Mouse (Mus musculus) CH12.LX (cell line): Measurements from ENCODE around the gene Il2rb. TPM values are rescaled to one million over a fixed set of nuclear protein-coding genes. Genes with fewer than 3 reads are reported as not detected.

Experiments used
- DNase-seq: peaks from one replicate; pipeline ENCODE4 v3.0.0-alpha.2; 2013; ENCODE audit errors: extremely low read depth
- H3K27ac ChIP-seq: 2 replicates; pipeline ENCODE4 v1.5.1; 2012; ENCODE audit warnings: low read depth, mild to moderate bottlenecking, control low read depth, moderate library complexity; ENCODE audit not compliant: insufficient read depth
- H3K27me3 ChIP-seq: replicated peaks from 2 replicates; pipeline ENCODE3; 2012; ENCODE audit warnings: inconsistent platforms
- H3K36me3 ChIP-seq, 2 experiments: replicated peaks in 1 of 2; 2 replicates each; pipeline versions ENCODE3 to v1.6.1; 2012; ENCODE audit warnings: inconsistent platforms in 1 of 2, low read length in 1 of 2, mild to moderate bottlenecking in 1 of 2, mixed read lengths in 1 of 2, moderate library complexity in 1 of 2; ENCODE audit not compliant: control insufficient read depth in 1 of 2, insufficient read depth in 1 of 2
- H3K4me1 ChIP-seq, 2 experiments: 2 replicates each; pipeline ENCODE4 v1.6.1; 2012; ENCODE audit warnings: inconsistent platforms in 1 of 2, moderate library complexity in 1 of 2; ENCODE audit not compliant: insufficient read depth in 2 of 2, control insufficient read depth in 1 of 2
- H3K4me2 ChIP-seq: 2 replicates; pipeline ENCODE4 v1.6.1; 2012; ENCODE audit warnings: low read depth, mild to moderate bottlenecking, control low read depth; ENCODE audit not compliant: poor library complexity, insufficient read depth, severe bottlenecking
- H3K4me3 ChIP-seq, 3 experiments: fragments of 150-350 bp in 1 of 3; sonication (generic) in 1 of 3; replicated peaks in 1 of 3; 2 replicates each; pipeline versions ENCODE3 to v1.5.1; 2011 to 2012; ENCODE audit warnings: low read depth in 2 of 3, low read length in 2 of 3, mild to moderate bottlenecking in 2 of 3, moderate library complexity in 2 of 3, control low read depth in 1 of 3, improper control_type of control experiment in 1 of 3, inconsistent platforms in 1 of 3, mixed read lengths in 1 of 3; ENCODE audit not compliant: poor library complexity in 1 of 3
- H3K79me2 ChIP-seq: replicated peaks from 2 replicates; pipeline ENCODE4 v1.6.1; 2012; ENCODE audit warnings: mild to moderate bottlenecking, moderate library complexity; ENCODE audit not compliant: control insufficient read depth, poor library complexity, insufficient read depth, severe bottlenecking; ENCODE audit errors: extremely low read depth
- H3K9ac ChIP-seq: 2 replicates; pipeline ENCODE4 v1.6.1; 2012; ENCODE audit warnings: low read depth, mild to moderate bottlenecking, control low read depth, moderate library complexity; ENCODE audit not compliant: insufficient read depth
- H3K9me3 ChIP-seq: replicated peaks from 2 replicates; pipeline ENCODE3; 2012; ENCODE audit warnings: low read length, inconsistent platforms, mixed read lengths
- CHD2 ChIP-seq: IDR thresholded peaks from 2 replicates; pipeline ENCODE4 v1.6.1; 2011; ENCODE audit warnings: low read length, improper control_type of control experiment
- CTCF ChIP-seq, 2 experiments: IDR thresholded peaks in 1 of 2; conservative IDR thresholded peaks in 1 of 2; 2 replicates each; pipeline ENCODE4 v1.5.1; 2011 to 2012; ENCODE audit warnings: low read depth in 2 of 2, low read length in 2 of 2, improper control_type of control experiment in 1 of 2, inconsistent platforms in 1 of 2, mild to moderate bottlenecking in 1 of 2, moderate library complexity in 1 of 2
- ELF1 ChIP-seq: IDR thresholded peaks from 2 replicates; pipeline ENCODE4 v1.6.1; 2014; ENCODE audit warnings: low read depth, mild to moderate bottlenecking, inconsistent platforms, low read length, improper control_type of control experiment
- EP300 ChIP-seq: IDR thresholded peaks from 2 replicates; pipeline ENCODE4 v1.6.1; 2011; ENCODE audit warnings: low read length, improper control_type of control experiment
- ETS1 ChIP-seq: conservative IDR thresholded peaks from 2 replicates; pipeline ENCODE4 v1.6.1; 2012; ENCODE audit warnings: low read depth, mild to moderate bottlenecking, inconsistent platforms, low read length, improper control_type of control experiment, moderate library complexity
- HCFC1 ChIP-seq: IDR thresholded peaks from 2 replicates; pipeline ENCODE4 v1.6.1; 2012; ENCODE audit warnings: low read depth, mild to moderate bottlenecking, inconsistent platforms, low read length, improper control_type of control experiment
- IRF4 ChIP-seq: IDR thresholded peaks from 2 replicates; pipeline ENCODE4 v1.6.1; 2014; ENCODE audit warnings: low read depth, mild to moderate bottlenecking, inconsistent platforms, low read length, improper control_type of control experiment
- JUN ChIP-seq: IDR thresholded peaks from 2 replicates; pipeline ENCODE4 v1.6.1; 2011; ENCODE audit warnings: low read depth, mild to moderate bottlenecking, low read length, improper control_type of control experiment, moderate library complexity; ENCODE audit not compliant: insufficient read depth
- JUND ChIP-seq: conservative IDR thresholded peaks from 2 replicates; pipeline ENCODE4 v1.6.1; 2011; ENCODE audit warnings: low read depth, low read length, improper control_type of control experiment
- KAT2A ChIP-seq: IDR thresholded peaks from 2 replicates; pipeline ENCODE4 v1.6.1; 2012; ENCODE audit warnings: low read length, improper control_type of control experiment, inconsistent platforms; ENCODE audit not compliant: insufficient replicate concordance
- MAX ChIP-seq: IDR thresholded peaks from 2 replicates; pipeline ENCODE4 v1.6.1; 2011; ENCODE audit warnings: low read length, improper control_type of control experiment
- MAZ ChIP-seq: IDR thresholded peaks from 2 replicates; pipeline ENCODE4 v1.6.1; 2012; ENCODE audit warnings: low read depth, mild to moderate bottlenecking, inconsistent platforms, low read length, improper control_type of control experiment, moderate library complexity
- PAX5 ChIP-seq: IDR thresholded peaks from 2 replicates; pipeline ENCODE4 v1.6.1; 2012; ENCODE audit warnings: low read length, inconsistent platforms, mixed read lengths
- POLR2A ChIP-seq: IDR thresholded peaks from 2 replicates; pipeline ENCODE4 v1.6.1; 2011; ENCODE audit warnings: low read depth, mild to moderate bottlenecking, improper control_type of control experiment, low read length
- RAD21 ChIP-seq: IDR thresholded peaks from 2 replicates; pipeline ENCODE4 v1.6.1; 2011; ENCODE audit warnings: low read depth, mild to moderate bottlenecking, low read length, improper control_type of control experiment, moderate library complexity
- SIN3A ChIP-seq: IDR thresholded peaks from 2 replicates; pipeline ENCODE4 v1.6.1; 2012; ENCODE audit warnings: low read length, improper control_type of control experiment, inconsistent platforms
- SMC3 ChIP-seq: IDR thresholded peaks from 2 replicates; pipeline ENCODE4 v1.6.1; 2011; ENCODE audit warnings: low read depth, low read length, improper control_type of control experiment
- USF1 ChIP-seq: IDR thresholded peaks from 2 replicates; pipeline ENCODE4 v1.6.1; 2014; ENCODE audit warnings: low read depth, mild to moderate bottlenecking, inconsistent platforms, low read length, improper control_type of control experiment
- ZC3H11A ChIP-seq: IDR thresholded peaks from 2 replicates; pipeline ENCODE4 v1.6.1; 2012; ENCODE audit warnings: low read depth, mild to moderate bottlenecking, inconsistent platforms, low read length, improper control_type of control experiment
- ZNF384 ChIP-seq: IDR thresholded peaks from 2 replicates; pipeline ENCODE4 v1.6.1; 2012; ENCODE audit warnings: low read depth, low read length, improper control_type of control experiment, inconsistent platforms
- dilution Hi-C: fragments of 300-500 bp; cut with MboI; formaldehyde crosslinking; loops from 2 replicates; pipeline ENCODE4 v1.14.3; 2020; ENCODE audit warnings: low sequenced_read_pairs; ENCODE audit not compliant: extremely low pct_unique_long_range_greater_than_20kb, extremely low pct_ligation_motif_present
- in situ Hi-C: fragments of 300-500 bp; cut with MboI; formaldehyde crosslinking; loops from 3 replicates; pipeline ENCODE4 v1.14.3; 2019; ENCODE audit warnings: low sequenced_read_pairs, low pct_ligation_motif_present, low pct_unique_long_range_greater_than_20kb, mixed read lengths
- polyA plus RNA-seq: library from polyadenylated mRNA; unstranded; fragments of >175 nt; gene quantifications from 2 replicates; pipeline ENCODE4 v1.2.1, GENCODE M21; 2012; ENCODE audit warnings: low read depth; ENCODE audit not compliant: insufficient read length
- total RNA-seq, 2 experiments: library from RNA; depleted of rRNA; stranded (reverse); fragments of 300-350 nt in 1 of 2; fragments of >200 nt in 1 of 2; gene quantifications; 2 replicates each; pipeline ENCODE4 v1.2.3; 2012 to 2014

Gene Il2rb
- total and polyA plus RNA-seq, 3 experiments = 31.2 to 60.0 (median 32.1) TPM

GRCm38 (mm10) chr15:78520112-78520715 is 25.1 kb upstream of the Il2rb start:
- Histone ChIP-seq H3K27ac (no peak overlapping the region), H3K79me2 (no peaks in the 10 kb centered on the region)
- TF ChIP-seq ZNF384 = no peak
- no peak for TF ChIP-seq MAZ
- TF ChIP-seq, all 38 proteins: peak for 0
- H3K9ac ChIP-seq = no peak overlapping the region
- dilution Hi-C loops (no loop called here), in situ Hi-C loops (loop anchor here (5.0 kb wide), 1 partner anchor 38 kb away; no protein-coding TSS in a partner anchor)
- no peaks in the 10 kb centered on the region for H3K9me3 ChIP-seq
- DNase-seq = no peak
- H3K4me2 ChIP-seq = no peak overlapping the region
- no peaks in the 10 kb centered on the region for H3K27me3 ChIP-seq
- H3K36me3 ChIP-seq = peaks cover 0 to 23% of the 10 kb centered on the region in 2 experiments
- H3K4me3 ChIP-seq = no peak overlapping the region
- peaks cover 28 to 42% of the 10 kb centered on the region in 2 experiments for H3K4me1 ChIP-seq

DNA sequence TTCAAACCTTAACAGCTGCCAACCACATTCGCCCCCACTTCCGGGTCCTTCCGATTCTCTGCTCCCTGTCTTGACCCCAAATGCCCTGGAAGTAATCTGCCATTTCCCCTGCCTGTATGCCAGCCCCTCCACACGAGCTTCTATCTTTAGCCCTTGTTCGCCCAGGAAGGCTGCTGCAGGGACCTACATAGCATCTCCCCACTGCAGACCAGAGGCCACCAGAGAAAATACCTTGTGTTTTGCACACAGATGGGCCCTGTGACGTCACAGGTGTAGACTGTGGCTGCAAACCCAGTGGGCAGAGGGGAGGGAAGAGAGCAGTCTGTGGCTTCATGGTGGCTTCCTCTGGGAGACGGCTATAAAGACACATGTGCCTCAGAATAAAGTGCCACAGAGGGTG is 23.1 kb upstream of the Il2rb start:
- H3K27me3 ChIP-seq = no peaks in the 10 kb centered on the region
- TF ChIP-seq POLR2A = no peak
- no peak for TF ChIP-seq ZC3H11A
- TF ChIP-seq IRF4 = no peak
- no peak for TF ChIP-seq ELF1
- TF ChIP-seq RAD21 = no peak
- TF ChIP-seq JUN = no peak
- TF ChIP-seq SMC3 = no peak
- no peak for TF ChIP-seq CTCF (conservative IDR thresholded peaks at IDR 0.05 in 1 of 2, IDR thresholded peaks at IDR 0.05 in 1 of 2; ENCODE audit: low read depth in 2 of 2, low read length in 2 of 2)
- no peak for TF ChIP-seq EP300
- no peak for TF ChIP-seq USF1
- TF ChIP-seq JUND = no peak
- no peak for TF ChIP-seq CHD2
- TF ChIP-seq ETS1 = no peak
- no peak for TF ChIP-seq KAT2A
- no peak for TF ChIP-seq SIN3A
- no peak for TF ChIP-seq MAX
- no peak for TF ChIP-seq PAX5
- TF ChIP-seq HCFC1 = no peak
- TF ChIP-seq, all 38 proteins: peak for 0
- no peak overlapping the region for H3K4me3 ChIP-seq
- DNase-seq = no peak
- in situ Hi-C loops = no loop called here
- H3K79me2 ChIP-seq = no peaks in the 10 kb centered on the region
- H3K36me3 ChIP-seq = peaks cover 0 to 3% of the 10 kb centered on the region in 2 experiments
- H3K9ac ChIP-seq = no peak overlapping the region
- no peaks in the 10 kb centered on the region for H3K9me3 ChIP-seq
- H3K4me2 ChIP-seq = no peak overlapping the region
- peaks cover 31 to 59% of the 10 kb centered on the region in 2 experiments for H3K4me1 ChIP-seq
- dilution Hi-C loops = no loop called here
- H3K27ac ChIP-seq = no peak overlapping the region
